In genomic region chr17:50993294-50993993, GRCm38 (mm10) we compare ENCODE assay signal across 8 mouse cellular contexts.
DNase-seq lines count a peak whose midpoint lies in the region; ATAC-seq lines count a peak whose summit lies in the region.

No protein-coding gene starts in this region.

- no peak overlapping the region for H3K4me3 ChIP-seq in midbrain, embryonic 15.5 days
- no peak overlapping the region for H3K4me3 ChIP-seq in midbrain, embryonic 11.5 days (ENCODE audit: low read depth, low read length)

- DNase-seq in adrenal gland, postnatal 14 days, result peak; percentile 16
- no peak for DNase-seq in adrenal gland, postnatal 10 days
- DNase-seq in 416B (ENCODE audit: low read depth), result peak; percentile 99
- DNase-seq in heart, postnatal 10 days, result peak; percentile 32 to 39
- no peak for DNase-seq in ovary, postnatal 10 days (ENCODE audit: low spot score)
- no peak for DNase-seq in midbrain, embryonic 11.5 days (ENCODE audit: low spot score, missing footprints)

- 97% methylated on average over 3 of the region's 3 CpGs for WGBS in midbrain, embryonic 15.5 days
- WGBS in midbrain, embryonic 11.5 days, result 86% methylated on average over 3 of the region's 3 CpGs

- H3K36me3 ChIP-seq in midbrain, embryonic 15.5 days (replicated peaks), result no peaks in the 10 kb centered on the region
- no peaks in the 10 kb centered on the region for H3K36me3 ChIP-seq in midbrain, embryonic 11.5 days (ENCODE audit: control insufficient read depth, insufficient read depth, low read length)

- intact Hi-C loops in heart, postnatal 10 days (cut with DNase I), result loop anchor here (5.0 kb wide), 1 partner anchor 294 kb away; no protein-coding TSS in a partner anchor

- peak; percentile 97 for ATAC-seq in megakaryocyte, adult 5-6 weeks (ENCODE audit: poor library complexity, severe bottlenecking)
- no peak for ATAC-seq in midbrain, embryonic 15.5 days (replicated peaks)
- ATAC-seq in midbrain, embryonic 11.5 days (ENCODE audit: low FRiP score), result no peak

- no peak overlapping the region for H3K27ac ChIP-seq in midbrain, embryonic 15.5 days
- no peak overlapping the region for H3K27ac ChIP-seq in midbrain, embryonic 11.5 days (ENCODE audit: low read depth, low read length)

- no peak overlapping the region for H3K4me2 ChIP-seq in midbrain, embryonic 15.5 days
- no peak overlapping the region for H3K4me2 ChIP-seq in midbrain, embryonic 11.5 days

- no peaks in the 10 kb centered on the region for H3K4me1 ChIP-seq in midbrain, embryonic 15.5 days
- no peaks in the 10 kb centered on the region for H3K4me1 ChIP-seq in midbrain, embryonic 11.5 days (ENCODE audit: control insufficient read depth, insufficient read depth, low read length)

- no peaks in the 10 kb centered on the region for H3K9me3 ChIP-seq in midbrain, embryonic 15.5 days
- H3K9me3 ChIP-seq in midbrain, embryonic 11.5 days (ENCODE audit: control insufficient read depth, low read length), result no peaks in the 10 kb centered on the region

- no peak overlapping the region for H3K9ac ChIP-seq in midbrain, embryonic 15.5 days
- H3K9ac ChIP-seq in midbrain, embryonic 11.5 days (ENCODE audit: low read length), result no peak overlapping the region

- H3K27me3 ChIP-seq in midbrain, embryonic 15.5 days (replicated peaks), result no peaks in the 10 kb centered on the region
- H3K27me3 ChIP-seq in midbrain, embryonic 11.5 days (ENCODE audit: control insufficient read depth, insufficient read depth, low read length), result no peaks in the 10 kb centered on the region

Comparison
In these comparisons a context has a peak if more than half of its experiments do, and no peak if none do; other contexts are left out.
1. DNase-seq: peak in adrenal gland, postnatal 14 days (single experiment), 416B (single experiment) and heart, postnatal 10 days (2 of 2); none in adrenal gland, postnatal 10 days (single experiment), ovary, postnatal 10 days (single experiment) and midbrain, embryonic 11.5 days (single experiment).